Mouse (Mus musculus): ENCODE measurements around the gene Krtcap2.
"Not testable (repeated sequence)": the region's sequence is repeated elsewhere in the genome, so short reads cannot be mapped to it uniquely, and the experiment has no call there.

Krtcap2 gene

GRCm38 (mm10) chr3:89245688-89246171 is at the start of gene Krtcap2:
Gene Krtcap2 (plus strand): TSS chr3:89245966.
- in situ Hi-C loops (cut with MboI, MseI), result loop anchor here (5.0 to 10.0 kb wide), 4 partner anchors 37 to 1359 kb away; partner anchors contain the start of genes Efna1 (in 2 of the 2), Gm42674 (in 1 of the 2), S100a4 (in 1 of the 2) and S100a5 (in 1 of the 2)

GRCm38 (mm10) chr3:89195979-89196877 is 49.5 kb upstream of the Krtcap2 start:
- in situ Hi-C loops (cut with MboI, MseI), result no loop called here

- in situ Hi-C loops (cut with MboI, MseI), result no loop called here
These were observed 45.9 kb upstream of the Krtcap2 start for GRCm38 (mm10) chr3:89199839-89200238.

- in situ Hi-C loops (cut with MboI, MseI), result no loop called here
These were observed 43.3 kb upstream of the Krtcap2 start, which contains the start of gene Gba for GRCm38 (mm10) chr3:89202253-89203141. Gene Gba (plus strand): TSS chr3:89202928.

GRCm38 (mm10) chr3:89203142-89203514 is 42.6 kb upstream of the Krtcap2 start:
- in situ Hi-C loops (cut with MboI, MseI), result no loop called here

GRCm38 (mm10) chr3:89206079-89206478 is 39.7 kb upstream of the Krtcap2 start:
- in situ Hi-C loops (cut with MboI, MseI), result no loop called here

- in situ Hi-C loops (cut with MboI, MseI), result no loop called here
These were observed 39.1 kb upstream of the Krtcap2 start for GRCm38 (mm10) chr3:89206695-89207094.

- in situ Hi-C loops (cut with MboI, MseI), result no loop called here
These were observed 37.6 kb upstream of the Krtcap2 start for GRCm38 (mm10) chr3:89208075-89208657.

- in situ Hi-C loops (cut with MboI, MseI), result no loop called here
These were observed 37.0 kb upstream of the Krtcap2 start for GRCm38 (mm10) chr3:89208736-89209135.

- in situ Hi-C loops (cut with MboI, MseI), result no loop called here
These were observed 36.0 kb upstream of the Krtcap2 start for GRCm38 (mm10) chr3:89209731-89210130.

GRCm38 (mm10) chr3:89210162-89210561 is 35.6 kb upstream of the Krtcap2 start:
- in situ Hi-C loops (cut with MboI, MseI), result no loop called here

- in situ Hi-C loops (cut with MboI, MseI), result no loop called here
These were observed 35.0 kb upstream of the Krtcap2 start for GRCm38 (mm10) chr3:89210731-89211130.

GRCm38 (mm10) chr3:89213803-89214530 is 31.8 kb upstream of the Krtcap2 start:
- in situ Hi-C loops (cut with MboI, MseI), result no loop called here

- in situ Hi-C loops (cut with MboI, MseI), result no loop called here
These were observed 30.9 kb upstream of the Krtcap2 start, which contains the start of gene Thbs3 for GRCm38 (mm10) chr3:89214681-89215411. Gene Thbs3 (plus strand): TSS chr3:89215180.

GRCm38 (mm10) chr3:89215853-89216252 is 29.9 kb upstream of the Krtcap2 start:
- in situ Hi-C loops (cut with MboI, MseI), result no loop called here

- in situ Hi-C loops (cut with MboI, MseI), result not testable (repeated sequence)
These were observed 29.4 kb upstream of the Krtcap2 start for GRCm38 (mm10) chr3:89216407-89216806.

- in situ Hi-C loops (cut with MboI, MseI), result no loop called here
These were observed 27.5 kb upstream of the Krtcap2 start for GRCm38 (mm10) chr3:89218271-89218670.

- in situ Hi-C loops (cut with MboI, MseI), result no loop called here
These were observed 26.2 kb upstream of the Krtcap2 start for GRCm38 (mm10) chr3:89219546-89219945.

GRCm38 (mm10) chr3:89221167-89221566 is 24.6 kb upstream of the Krtcap2 start:
- in situ Hi-C loops (cut with MboI, MseI), result no loop called here

- in situ Hi-C loops (cut with MboI, MseI), result no loop called here
These were observed 21.0 kb upstream of the Krtcap2 start for GRCm38 (mm10) chr3:89224796-89225195.

All from T-helper 17 cell (primary cell).